Mouse (Mus musculus) embryonic facial prominence, embryonic 12.5 days (tissue): ENCODE results near the gene Ppm1k. TPM values are rescaled to one million over a fixed set of nuclear protein-coding genes. Genes with fewer than 3 reads are reported as not detected.
A peak's percentile ranks its signal among the peaks of the same experiment; 100 is the strongest.
"Not testable (repeated sequence)": the region's sequence is repeated elsewhere in the genome, so short reads cannot be mapped to it uniquely, and the experiment has no call there.

Experiments
- ATAC-seq: fragments of 200-750 bp; cut with Nextera tagmentation; 2 replicates; pipeline ENCODE4 v1.8.0; 2017; ENCODE audit not compliant: insufficient number of reproducible peaks, insufficient read depth, low FRiP score, low TSS enrichment
- H3K27ac ChIP-seq: fragments of 300-500 bp; sonication (generic); 2 replicates; pipeline ENCODE4 v1.5.1; 2016; ENCODE audit warnings: mild to moderate bottlenecking
- H3K27me3 ChIP-seq: fragments of 300-500 bp; sonication (generic); 2 replicates; pipeline ENCODE4 v1.6.1; 2016; ENCODE audit warnings: mild to moderate bottlenecking, moderate library complexity
- H3K36me3 ChIP-seq: fragments of 300-500 bp; sonication (generic); 2 replicates; pipeline ENCODE4 v1.6.1; 2016; ENCODE audit warnings: mild to moderate bottlenecking
- H3K4me1 ChIP-seq: fragments of 300-500 bp; sonication (generic); 2 replicates; pipeline ENCODE4 v1.6.1; 2016
- H3K4me2 ChIP-seq: fragments of 300-500 bp; sonication (generic); replicated peaks from 2 replicates; pipeline ENCODE4 v1.6.1; 2016; ENCODE audit warnings: mild to moderate bottlenecking, moderate library complexity
- H3K4me3 ChIP-seq: fragments of 300-500 bp; sonication (generic); 2 replicates; pipeline ENCODE4 v1.5.1; 2016; ENCODE audit warnings: mild to moderate bottlenecking
- H3K9ac ChIP-seq: fragments of 300-500 bp; sonication (generic); 2 replicates; pipeline ENCODE4 v1.6.1; 2016; ENCODE audit warnings: mild to moderate bottlenecking, moderate library complexity
- H3K9me3 ChIP-seq: fragments of 300-500 bp; sonication (generic); 2 replicates; pipeline ENCODE4 v1.6.1; 2016; ENCODE audit warnings: mild to moderate bottlenecking, moderate library complexity
- WGBS: fragments of 180-500 bp; shearing (Covaris S2); methylation state at CpG from one replicate; pipeline ENCODE4 v1.1.7; 2016; 5-methylcytosine and 5-hydroxymethylcytosine counted together
- polyA plus RNA-seq: library from polyadenylated mRNA; unstranded; fragments of >200 nt; fragmentation: Nextera tagmentation; extraction: Ambion mirVana; gene quantifications from 2 replicates; pipeline ENCODE4 v1.2.1, GENCODE M21; 2016

The Ppm1k gene
- polyA plus RNA-seq, 1 experiment from 2014 or later: 5.2 TPM

DNA sequence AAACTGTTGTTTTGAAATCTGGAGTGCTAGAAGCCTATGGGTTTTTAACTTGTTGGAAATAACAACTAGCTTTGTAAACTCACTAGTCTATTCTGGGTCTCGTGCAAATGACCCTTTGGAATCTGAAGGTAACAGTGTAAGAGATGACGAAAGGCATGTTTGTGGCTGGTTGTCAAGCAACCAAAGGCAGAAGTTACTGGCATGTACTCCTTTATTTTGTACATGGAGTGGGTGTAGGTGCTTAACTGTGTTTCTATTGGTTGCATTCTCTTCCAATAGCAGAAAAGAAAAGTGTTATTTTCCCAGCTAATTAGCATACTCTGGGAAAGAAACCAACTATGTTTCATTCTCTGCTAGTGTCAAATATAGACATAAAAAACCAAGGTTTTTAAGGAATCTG, 9.6 kb upstream of the Ppm1k start:
- no peaks in the 10 kb centered on the region for H3K27me3 ChIP-seq
- ATAC-seq: no peak
- 77% methylated on average over 2 of the region's 2 CpGs for WGBS

DNA sequence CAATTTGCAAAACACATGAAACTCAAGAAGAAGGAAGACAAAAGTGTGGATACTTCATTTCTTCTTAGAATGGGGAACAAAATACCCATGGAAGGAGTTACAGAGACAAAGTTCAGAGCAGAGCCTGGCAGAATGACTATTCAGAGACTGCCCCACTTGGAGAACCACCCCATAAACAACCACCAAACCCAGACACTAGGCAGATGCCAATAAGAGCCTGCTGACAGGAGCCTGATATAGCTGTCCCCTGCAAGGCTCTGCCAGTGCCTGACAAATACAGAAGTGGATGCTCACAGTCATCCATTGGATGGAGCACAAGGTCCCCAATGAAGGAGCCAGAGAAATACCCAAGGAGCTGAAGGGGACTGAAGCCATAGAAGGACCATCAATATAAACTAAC, 8.3 kb upstream of the Ppm1k start:
- H3K4me3 ChIP-seq, ATAC-seq, H3K36me3 ChIP-seq, H3K9me3 ChIP-seq, H3K27ac ChIP-seq, H3K4me2 ChIP-seq, H3K27me3 ChIP-seq, H3K9ac ChIP-seq, H3K4me1 ChIP-seq: not testable (repeated sequence)

More for the DNA sequence above, 9.6 kb upstream of the Ppm1k start:
- H3K4me2 ChIP-seq: no peak overlapping the region
- H3K9me3 ChIP-seq: no peaks in the 10 kb centered on the region
- H3K36me3 ChIP-seq: no peaks in the 10 kb centered on the region
- H3K27ac ChIP-seq: no peak overlapping the region
- H3K4me1 ChIP-seq: no peaks in the 10 kb centered on the region
- H3K9ac ChIP-seq: no peak overlapping the region
- H3K4me3 ChIP-seq: no peak overlapping the region

- no peak for ATAC-seq
- 93% methylated on average over 1 of the region's 1 CpGs for WGBS
- H3K27me3 ChIP-seq: no peaks in the 10 kb centered on the region
Observed at GRCm38 (mm10) chr6:57541737-57542335, 6.6 kb upstream of the Ppm1k start.

GRCm38 (mm10) chr6:57540950-57541498, 5.8 kb upstream of the Ppm1k start:
- Histone ChIP-seq H3K4me3 (no peak overlapping the region), H3K9ac (no peak overlapping the region), H3K27ac (no peak overlapping the region), H3K27me3 (no peaks in the 10 kb centered on the region), H3K9me3 (no peaks in the 10 kb centered on the region), H3K36me3 (no peaks in the 10 kb centered on the region), H3K4me1 (no peaks in the 10 kb centered on the region), H3K4me2 (no peak overlapping the region)
- 79% methylated on average over 5 of the region's 5 CpGs for WGBS
- no peak for ATAC-seq

More at GRCm38 (mm10) chr6:57541737-57542335, 6.6 kb upstream of the Ppm1k start:
- no peak overlapping the region for H3K27ac ChIP-seq
- no peaks in the 10 kb centered on the region for H3K9me3 ChIP-seq
- no peaks in the 10 kb centered on the region for H3K4me1 ChIP-seq
- no peak overlapping the region for H3K4me3 ChIP-seq
- H3K4me2 ChIP-seq: no peak overlapping the region
- no peak overlapping the region for H3K9ac ChIP-seq
- H3K36me3 ChIP-seq: no peaks in the 10 kb centered on the region

DNA sequence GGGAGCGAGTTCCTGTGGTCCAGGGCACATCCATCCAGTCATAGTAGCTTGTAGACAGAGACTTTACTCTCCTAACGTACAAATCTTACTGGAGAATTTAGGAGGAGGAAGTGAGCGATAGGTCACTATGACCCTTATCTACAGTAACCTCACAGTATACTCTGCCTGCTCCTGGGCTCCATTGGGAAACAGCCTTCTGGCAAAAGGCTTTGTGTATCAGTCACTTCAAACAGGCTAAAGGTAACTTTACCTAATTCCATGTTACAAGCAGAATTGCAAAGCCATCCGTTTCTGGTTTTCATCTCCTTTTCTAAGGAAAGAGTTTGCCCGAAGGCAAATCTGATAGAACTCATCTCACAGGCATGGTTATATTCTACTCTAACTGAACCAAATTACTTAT, 2.6 kb upstream of the Ppm1k start:
- 81% methylated on average over 5 of the region's 5 CpGs for WGBS
- peaks cover 9% of the 10 kb centered on the region for H3K4me1 ChIP-seq
- H3K27me3 ChIP-seq: no peaks in the 10 kb centered on the region
- no peak overlapping the region for H3K4me2 ChIP-seq
- no peak for ATAC-seq
- no peaks in the 10 kb centered on the region for H3K36me3 ChIP-seq
- H3K9me3 ChIP-seq: no peaks in the 10 kb centered on the region
- no peak overlapping the region for H3K27ac ChIP-seq
- H3K4me3 ChIP-seq: no peak overlapping the region
- no peak overlapping the region for H3K9ac ChIP-seq

DNA sequence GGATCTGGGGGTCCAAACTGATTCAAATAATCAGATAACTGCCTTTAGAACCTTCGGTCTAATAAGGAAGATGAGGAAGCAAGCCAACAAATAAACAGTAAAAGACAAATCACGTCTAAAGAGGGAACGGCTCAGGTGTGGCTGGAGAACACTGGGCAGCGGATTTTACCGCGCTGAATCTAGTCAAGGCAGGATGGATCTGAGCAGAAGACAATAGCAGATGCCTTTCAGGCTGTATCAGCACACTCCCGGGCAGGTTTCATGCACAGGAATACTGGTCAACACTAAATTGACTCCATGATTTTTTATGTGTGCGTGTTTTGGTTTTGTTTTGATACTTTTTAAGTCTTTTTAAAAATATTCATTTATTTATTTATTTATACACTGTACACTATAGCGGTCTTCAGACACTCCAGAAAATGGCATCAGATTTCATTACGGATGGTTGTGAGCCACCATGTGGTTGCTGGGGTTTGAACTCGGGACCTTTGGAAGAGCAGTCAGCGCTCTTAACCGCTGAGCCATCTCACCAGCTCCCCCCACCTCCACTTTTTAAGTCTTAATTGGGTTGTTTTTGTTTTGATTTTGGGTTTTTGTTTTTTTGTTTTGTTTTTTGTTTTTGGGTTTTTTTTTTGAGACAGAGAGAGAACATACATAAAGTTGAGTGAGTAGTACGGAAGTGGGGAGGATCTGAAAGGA, 852 bp upstream of the Ppm1k start:
- Histone ChIP-seq H3K9ac (peak overlapping the region; percentile 46), H3K4me2 (peak overlapping the region; percentile 69), H3K4me3 (peak overlapping the region; percentile 75), H3K36me3 (no peaks in the 10 kb centered on the region), H3K4me1 (peaks cover 9% of the 10 kb centered on the region), H3K27me3 (no peaks in the 10 kb centered on the region), H3K27ac (peak overlapping the region; percentile 70), H3K9me3 (no peaks in the 10 kb centered on the region)
- ATAC-seq: 0 out of 2 replicates have a peak, but pooled peaks have one; percentile 61
- WGBS: 21% methylated on average over 14 of the region's 14 CpGs

DNA sequence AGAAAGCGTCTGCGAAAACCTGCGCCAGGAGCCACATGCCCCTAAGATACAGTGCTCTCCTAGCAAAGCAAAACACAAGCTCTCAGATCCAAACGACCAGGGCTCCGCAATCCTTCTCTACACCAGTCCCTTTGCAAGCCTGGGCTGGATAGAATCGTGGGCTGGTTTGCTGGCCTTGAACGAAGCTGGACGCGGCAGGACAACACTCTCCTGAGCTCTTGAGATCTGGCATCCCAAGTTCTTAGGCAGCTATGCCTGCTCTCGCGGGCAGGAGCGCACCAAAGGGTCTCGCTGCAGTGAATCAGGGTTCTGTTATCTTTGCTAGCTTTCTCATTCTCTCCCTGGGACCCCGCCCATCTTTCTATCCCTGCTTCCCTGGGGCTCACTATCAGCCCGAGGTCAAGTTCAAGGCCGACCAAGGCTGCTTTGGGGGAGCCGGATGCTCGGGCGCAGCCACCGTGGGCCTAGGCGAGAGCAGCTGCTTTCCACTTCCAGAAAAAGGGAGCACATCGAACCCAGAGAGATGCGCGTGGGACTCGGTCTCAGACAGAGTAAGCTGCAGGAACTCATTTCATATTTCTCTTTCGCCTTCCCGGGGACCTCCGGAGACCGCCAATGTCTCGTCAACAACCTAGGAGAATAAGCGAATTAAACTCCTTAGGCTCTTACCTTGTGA, 519 bp downstream of the Ppm1k start:
- no peaks in the 10 kb centered on the region for H3K9me3 ChIP-seq
- H3K4me2 ChIP-seq: peak overlapping the region; percentile 69
- under 1% methylated on average over 31 of the region's 31 CpGs for WGBS
- peak overlapping the region; percentile 75 for H3K4me3 ChIP-seq
- peak overlapping the region; percentile 80 for H3K9ac ChIP-seq
- no peaks in the 10 kb centered on the region for H3K36me3 ChIP-seq
- ATAC-seq: 0 out of 2 replicates have a peak, but pooled peaks have one; percentile 14
- H3K27me3 ChIP-seq: no peaks in the 10 kb centered on the region
- peaks cover 9% of the 10 kb centered on the region for H3K4me1 ChIP-seq
- peak overlapping the region; percentile 88 for H3K27ac ChIP-seq

- no peaks in the 10 kb centered on the region for H3K36me3 ChIP-seq
- peak overlapping the region; percentile 75 for H3K4me3 ChIP-seq
- WGBS: 3% methylated on average over 8 of the region's 8 CpGs
- no peak for ATAC-seq
- peak overlapping the region; percentile 80 for H3K9ac ChIP-seq
- peak overlapping the region; percentile 69 for H3K4me2 ChIP-seq
- H3K27ac ChIP-seq: peak overlapping the region; percentile 88
- H3K27me3 ChIP-seq: no peaks in the 10 kb centered on the region
- H3K4me1 ChIP-seq: peaks cover 9% of the 10 kb centered on the region
- no peaks in the 10 kb centered on the region for H3K9me3 ChIP-seq
Observed at GRCm38 (mm10) chr6:57534231-57534610, 1.0 kb downstream of the Ppm1k start.

DNA sequence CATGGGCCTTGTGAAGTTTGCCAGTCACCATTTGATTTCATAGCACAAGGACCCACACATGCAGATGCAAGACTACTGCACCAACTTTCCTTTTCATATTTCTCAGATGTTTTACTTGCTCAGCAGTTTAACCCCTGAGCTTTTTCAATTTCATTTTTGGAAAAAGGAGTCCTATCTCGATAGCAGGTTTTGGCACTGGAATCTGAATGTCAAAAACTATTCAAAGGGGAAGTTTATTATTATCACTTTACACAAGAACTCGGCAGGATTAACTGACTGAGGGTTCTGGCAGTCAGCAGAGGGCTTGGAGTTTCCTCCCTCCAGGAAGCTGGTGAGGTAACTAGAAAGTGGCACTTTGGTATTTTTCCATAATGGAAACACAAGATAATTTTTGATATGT, 1.9 kb downstream of the Ppm1k start:
- WGBS: 54% methylated on average over 2 of the region's 2 CpGs
- H3K4me3 ChIP-seq: no peak overlapping the region

GRCm38 (mm10) chr6:57532022-57532421, 3.2 kb downstream of the Ppm1k start:
- H3K4me2 ChIP-seq: no peak overlapping the region
- ATAC-seq: no peak
- WGBS: 69% methylated on average over 1 of the region's 1 CpGs

More for the DNA sequence above, 1.9 kb downstream of the Ppm1k start:
- Histone ChIP-seq H3K27ac (no peak overlapping the region), H3K9me3 (no peaks in the 10 kb centered on the region), H3K4me1 (peaks cover 9% of the 10 kb centered on the region), H3K36me3 (no peaks in the 10 kb centered on the region), H3K4me2 (peak overlapping the region; percentile 69), H3K9ac (no peak overlapping the region), H3K27me3 (no peaks in the 10 kb centered on the region)
- no peak for ATAC-seq

GRCm38 (mm10) chr6:57531441-57531840, 3.8 kb downstream of the Ppm1k start:
- no peaks in the 10 kb centered on the region for H3K36me3 ChIP-seq
- no peak overlapping the region for H3K4me3 ChIP-seq
- H3K9ac ChIP-seq: no peak overlapping the region
- H3K27ac ChIP-seq: no peak overlapping the region
- no peak for ATAC-seq
- H3K4me2 ChIP-seq: no peak overlapping the region
- 86% methylated on average over 1 of the region's 1 CpGs for WGBS
- H3K9me3 ChIP-seq: no peaks in the 10 kb centered on the region
- H3K27me3 ChIP-seq: no peaks in the 10 kb centered on the region
- peaks cover 9% of the 10 kb centered on the region for H3K4me1 ChIP-seq

More at GRCm38 (mm10) chr6:57532022-57532421, 3.2 kb downstream of the Ppm1k start:
- Histone ChIP-seq H3K9me3 (no peaks in the 10 kb centered on the region), H3K27me3 (no peaks in the 10 kb centered on the region), H3K27ac (no peak overlapping the region), H3K9ac (no peak overlapping the region), H3K4me1 (peaks cover 9% of the 10 kb centered on the region), H3K4me3 (no peak overlapping the region), H3K36me3 (no peaks in the 10 kb centered on the region)
